19 mouse cellular contexts compared by ENCODE assay signal in the genomic region with DNA sequence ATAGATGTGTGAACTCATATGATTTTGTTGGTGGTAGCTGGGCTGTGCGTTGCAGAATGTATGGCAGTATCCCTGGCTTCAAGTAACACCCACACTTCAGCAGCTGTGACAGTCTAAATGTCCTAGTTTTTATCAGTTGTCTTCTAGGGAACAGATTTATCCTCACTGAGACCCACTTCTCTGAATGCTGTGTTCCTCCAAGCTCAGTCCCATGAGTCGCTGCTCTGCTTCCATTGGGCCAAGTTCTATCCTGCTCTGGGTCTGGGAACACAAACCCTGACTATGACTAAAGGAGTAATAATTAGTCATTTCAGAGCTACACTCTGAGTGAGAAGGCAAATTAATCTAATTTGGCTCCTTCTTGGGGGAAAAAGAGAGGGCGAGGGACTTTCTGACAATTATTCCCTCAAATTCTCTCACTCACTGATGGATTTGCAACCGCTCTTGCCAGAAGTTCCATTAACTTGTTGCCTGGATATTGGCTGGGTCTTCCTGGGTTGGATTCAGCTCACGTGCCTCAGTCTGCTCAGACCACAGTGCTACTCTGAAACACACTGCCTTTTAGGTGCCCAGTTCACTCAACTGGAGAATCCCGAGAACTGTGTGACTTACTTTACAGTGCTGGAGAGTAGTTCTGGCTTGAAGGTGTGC. TPM values are rescaled to one million over a fixed set of nuclear protein-coding genes. Genes with fewer than 3 reads are reported as not detected.
DNase-seq lines count a peak whose midpoint lies in the region; ATAC-seq and TF ChIP-seq lines count a peak whose summit lies in the region.
"Had no signal": no experiment of that assay in that cellular context is flagged by ENCODE, and none has a peak within 500 bp of the region (broad histone marks: within the 10 kb centered on the region; RNA-seq: fewer than 3 reads in every experiment).

No protein-coding gene starts in this region.

- intact Hi-C loops in gastrocnemius, adult 2 months (cut with DNase I): no loop called here

- H3K4me3 ChIP-seq in gastrocnemius, adult 2 months: no peak overlapping the region
- H3K4me3 ChIP-seq: embryonic facial prominence, embryonic 15.5 days; heart, embryonic 13.5 days; liver, embryonic 13.5 days had no signal

- no peak for TF ChIP-seq CTCF in gastrocnemius, adult 2 months (IDR thresholded peaks at IDR 0.05)

- no peak for ATAC-seq in megakaryocyte progenitor cell, adult 5-6 weeks (replicated peaks; ENCODE audit: poor library complexity)

- DNase-seq in gastrocnemius, adult 2 months: peak; percentile 28
- DNase-seq in gastrocnemius, postnatal 4 days (ENCODE audit: low spot score in 2 of 2): no peak
- DNase-seq in layer of hippocampus, postnatal 10 days (ENCODE audit: low spot score in 2 of 2): peak; percentile 25 to 31
- DNase-seq in layer of hippocampus, postnatal 25 days (ENCODE audit: extremely low spot score in 1 of 2, low spot score in 1 of 2): no peak
- peak; percentile 56 for DNase-seq in Muller cell, postnatal 12 days (ENCODE audit: inconsistent ontology term)
- peak; percentile 24 to 27 for DNase-seq in left cerebral cortex, adult 9 months (ENCODE audit: low spot score in 2 of 2)
- no peak for DNase-seq in thymus, postnatal 10 days (ENCODE audit: low spot score in 2 of 2)
- DNase-seq: adrenal gland, adult 8-10 months; cerebellum, adult 9-10 months; gastrocnemius, postnatal 36 days; kidney, adult 9 months; kidney, postnatal 4 days; liver, embryonic 13.5 days; thymus, postnatal 14 days had no signal

- no peak overlapping the region for H3K27ac ChIP-seq in gastrocnemius, adult 2 months
- H3K27ac ChIP-seq: embryonic facial prominence, embryonic 15.5 days; heart, embryonic 13.5 days; liver, embryonic 13.5 days had no signal

RNA-seq across cellular contexts. Expression of a gene that starts 32.9 kb away (rescaled TPM):
- 1 to 10 TPM; 2.0 to 3.0 TPM for total RNA-seq in gastrocnemius, adult 2 months (2021)
- total RNA-seq in gastrocnemius, postnatal 4 days (2021): 1 to 10 TPM; 6.1 to 7.1 TPM
- total RNA-seq in layer of hippocampus, postnatal 10 days (2021): 10 to 100 TPM; 59.1 to 64.4 TPM
- 10 to 100 TPM; 65.9 to 70.7 TPM for total RNA-seq in layer of hippocampus, postnatal 25 days (2021)
- total RNA-seq in megakaryocyte progenitor cell, adult 5-6 weeks (2015): not detected in 2 replicates
- not detected in 2 replicates for total RNA-seq in megakaryocyte progenitor cell, adult 5-6 weeks (2017)
- total RNA-seq: megakaryocyte-erythroid progenitor cell, adult 5-6 weeks; monocyte, adult 5-6 weeks had no signal

Comparison
In these comparisons a context has a peak if more than half of its experiments do, and no peak if none do; other contexts are left out.
1. DNase-seq: peak in gastrocnemius, adult 2 months (single experiment), layer of hippocampus, postnatal 10 days (2 of 2), Muller cell, postnatal 12 days (single experiment) and left cerebral cortex, adult 9 months (2 of 2); none in gastrocnemius, postnatal 4 days (0 of 2), layer of hippocampus, postnatal 25 days (0 of 2) and thymus, postnatal 10 days (0 of 2).
2. RNA of a gene that starts 32.9 kb away (total RNA-seq): 65.9 to 70.7 TPM in layer of hippocampus, postnatal 25 days and 59.1 to 64.4 TPM in layer of hippocampus, postnatal 10 days; 6.1 to 7.1 TPM in gastrocnemius, postnatal 4 days, 2.0 to 3.0 TPM in gastrocnemius, adult 2 months and not detected in megakaryocyte progenitor cell, adult 5-6 weeks; every median in the first group is over 4 times any median in the second.